Mouse (Mus musculus): ENCODE measurements around the gene Hist1h3h. TPM values are rescaled to one million over a fixed set of nuclear protein-coding genes. Genes with fewer than 3 reads are reported as not detected.
A peak's percentile ranks its signal among the peaks of the same experiment; 100 is the strongest.
"Not testable (repeated sequence)": the region's sequence is repeated elsewhere in the genome, so short reads cannot be mapped to it uniquely, and the experiment has no call there.

Hist1h3h gene
- polyA plus RNA-seq, 1 experiment from 2014 or later: 2.0 TPM

DNA sequence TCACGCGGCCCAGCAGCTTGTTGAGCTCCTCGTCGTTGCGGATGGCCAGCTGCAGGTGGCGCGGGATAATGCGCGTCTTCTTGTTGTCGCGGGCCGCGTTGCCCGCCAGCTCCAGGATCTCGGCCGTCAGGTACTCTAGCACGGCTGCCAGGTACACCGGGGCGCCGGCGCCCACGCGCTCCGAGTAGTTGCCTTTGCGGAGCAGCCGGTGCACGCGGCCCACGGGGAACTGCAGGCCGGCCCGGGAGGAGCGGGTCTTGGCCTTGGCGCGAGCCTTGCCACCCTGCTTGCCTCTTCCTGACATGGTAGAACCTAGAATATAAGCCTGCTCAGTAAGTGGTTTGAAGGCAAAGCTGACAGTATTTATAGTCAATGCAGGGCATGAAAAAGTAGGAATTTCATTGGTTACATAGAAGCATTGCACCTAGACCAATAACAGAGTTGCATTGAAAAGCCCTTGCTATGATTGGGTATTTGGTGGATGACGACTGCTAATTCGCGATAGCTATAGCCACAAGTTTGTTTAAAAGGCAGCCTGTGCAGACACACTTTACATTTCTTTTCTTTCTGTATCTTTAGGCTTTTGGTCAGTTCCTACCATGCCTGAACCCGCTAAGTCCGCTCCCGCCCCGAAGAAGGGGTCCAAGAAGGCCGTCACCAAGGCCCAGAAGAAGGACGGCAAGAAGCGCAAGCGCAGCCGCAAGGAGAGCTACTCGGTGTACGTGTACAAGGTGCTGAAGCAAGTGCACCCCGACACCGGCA lies 36.2 kb downstream of the Hist1h3h start, which contains the start of the genes Hist1h2ak and Hist1h2bn:
Gene Hist1h2ak (minus strand): TSS at position 304 of the 762 bp plus-strand sequence.
Gene Hist1h2bn (plus strand): TSS at position 600 of the 762 bp plus-strand sequence.
- ATAC-seq (ENCODE audit: insufficient number of reproducible peaks, low FRiP score): peak; percentile 94
- under 1% methylated on average over 50 of the region's 50 CpGs for WGBS

DNA sequence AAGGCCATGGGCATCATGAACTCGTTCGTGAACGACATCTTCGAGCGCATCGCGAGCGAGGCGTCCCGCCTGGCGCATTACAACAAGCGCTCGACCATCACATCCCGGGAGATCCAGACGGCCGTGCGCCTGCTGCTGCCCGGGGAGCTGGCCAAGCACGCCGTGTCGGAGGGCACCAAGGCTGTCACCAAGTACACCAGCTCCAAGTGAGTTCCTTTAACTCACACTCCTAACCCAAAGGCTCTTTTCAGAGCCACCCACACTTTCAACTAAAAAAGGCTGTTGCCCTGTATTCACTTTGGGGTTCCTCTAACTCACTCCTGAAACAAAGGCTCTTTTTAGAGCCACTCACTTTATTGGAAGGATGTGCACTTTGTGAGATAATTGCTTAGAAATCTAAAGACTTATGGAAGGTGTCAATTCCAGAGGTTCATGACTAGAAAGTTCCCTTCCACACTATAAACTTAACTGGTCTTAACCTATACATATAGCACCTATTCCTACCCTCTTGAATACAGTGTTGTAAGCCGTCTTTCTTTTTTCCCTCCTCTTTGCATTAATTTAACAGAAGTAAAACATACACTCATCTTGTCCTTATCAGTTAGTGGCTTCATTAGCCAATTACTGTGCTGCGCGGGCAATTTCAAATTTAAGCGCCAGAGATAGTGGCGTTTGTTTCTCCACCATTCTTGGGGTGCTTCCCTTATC lies 37.0 kb downstream of the Hist1h3h start:
- WGBS: under 1% methylated on average over 18 of the region's 26 CpGs
- H3K9me3 ChIP-seq (replicated peaks); H3K27me3 ChIP-seq (replicated peaks); H3K36me3 ChIP-seq: not testable (repeated sequence)
- Histone ChIP-seq H3K9ac (peak overlapping the region; percentile 78), H3K4me3 (peak overlapping the region; percentile 58), H3K27ac (ENCODE audit: poor library complexity, severe bottlenecking) (peak overlapping the region; percentile 96), H3K4me1 (replicated peaks) (peaks cover 11% of the 10 kb centered on the region), H3K4me2 (peak overlapping the region; percentile 86)
- 0 out of 2 replicates have a peak, but pooled peaks have one; percentile 2 for ATAC-seq (ENCODE audit: insufficient number of reproducible peaks, low FRiP score)

More for the DNA sequence above, 36.2 kb downstream of the Hist1h3h start, which contains the start of the genes Hist1h2ak and Hist1h2bn:
- H3K36me3 ChIP-seq; H3K27me3 ChIP-seq (replicated peaks); H3K9me3 ChIP-seq (replicated peaks): not testable (repeated sequence)
- Histone ChIP-seq H3K4me3 (peak within 1 kb of the TSS; percentile 58), H3K9ac (peak within 1 kb of the TSS; percentile 78), H3K4me1 (replicated peaks) (peaks cover 13% of the 10 kb centered on the region), H3K27ac (ENCODE audit: poor library complexity, severe bottlenecking) (peak within 1 kb of the TSS; percentile 96), H3K4me2 (peak within 1 kb of the TSS; percentile 86)

DNA sequence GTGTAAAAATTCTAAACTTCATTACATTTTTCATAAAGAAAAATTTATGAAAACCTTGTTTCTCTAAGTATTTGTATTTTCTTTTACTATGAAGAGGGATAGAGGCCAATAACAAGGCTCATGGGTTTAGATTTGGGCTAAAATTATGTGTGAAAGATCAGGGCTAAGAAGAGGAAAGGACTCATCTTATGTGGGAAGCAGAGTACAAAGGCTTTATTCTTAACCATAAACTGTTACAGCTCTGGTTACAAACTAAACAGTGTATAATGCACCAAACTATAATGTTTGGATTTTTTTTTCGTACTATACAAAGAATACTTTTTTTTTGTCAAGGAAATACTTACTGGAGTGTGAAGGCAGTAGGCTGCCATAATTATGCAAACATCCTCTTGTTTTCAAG lies 38.2 kb downstream of the Hist1h3h start:
- no peak overlapping the region for H3K4me2 ChIP-seq
- H3K4me1 ChIP-seq (replicated peaks): peaks cover 9% of the 10 kb centered on the region
- H3K9me3 ChIP-seq (replicated peaks): no peaks in the 10 kb centered on the region
- H3K27ac ChIP-seq (ENCODE audit: poor library complexity, severe bottlenecking): no peak overlapping the region
- ATAC-seq (ENCODE audit: insufficient number of reproducible peaks, low FRiP score): no peak
- H3K27me3 ChIP-seq (replicated peaks): no peaks in the 10 kb centered on the region
- H3K4me3 ChIP-seq: no peak overlapping the region
- H3K9ac ChIP-seq: no peak overlapping the region
- H3K36me3 ChIP-seq: no peaks in the 10 kb centered on the region
- WGBS: 92% methylated on average over 1 of the region's 1 CpGs

Small RNAs within 50 kb of the gene (microRNA-seq; reads per million reads assigned to microRNA genes)
- not detected for gene Gm44357
- not detected for gene Gm44367
- not detected for gene Gm44454

Other genes starting within 250 kb of the Hist1h3h start
- 2.3 and 2.4 TPM in 2 replicates for gene Nkapl, start 249.2 kb upstream of the Hist1h3h start, polyA plus RNA-seq (2016; fragmentation: Nextera tagmentation; extraction: Ambion mirVana)
- 1.7 and 2.1 TPM in 2 replicates for gene Zkscan4, start 238.8 kb upstream of the Hist1h3h start, polyA plus RNA-seq (2016; fragmentation: Nextera tagmentation; extraction: Ambion mirVana)
- not detected in 2 replicates for gene Gm10065, start 238.2 kb upstream of the Hist1h3h start, polyA plus RNA-seq (2016; fragmentation: Nextera tagmentation; extraction: Ambion mirVana)
- 0.24 and 0.33 TPM in 2 replicates for gene AK157302, start 222.4 kb upstream of the Hist1h3h start, polyA plus RNA-seq (2016; fragmentation: Nextera tagmentation; extraction: Ambion mirVana)
- gene Gm11273, start 216.2 kb upstream of the Hist1h3h start, polyA plus RNA-seq (2016; fragmentation: Nextera tagmentation; extraction: Ambion mirVana): 6.4 and 10.3 TPM in 2 replicates
- gene Zkscan8, start 186.5 kb upstream of the Hist1h3h start, polyA plus RNA-seq (2016; fragmentation: Nextera tagmentation; extraction: Ambion mirVana): 6.6 and 6.8 TPM in 2 replicates
- 0.06 and 0.10 TPM in 2 replicates for gene Olfr1366, start 174.9 kb upstream of the Hist1h3h start, polyA plus RNA-seq (2016; fragmentation: Nextera tagmentation; extraction: Ambion mirVana)
- gene Olfr1535, start 157.8 kb upstream of the Hist1h3h start, polyA plus RNA-seq (2016; fragmentation: Nextera tagmentation; extraction: Ambion mirVana): 0.04 and 0.05 TPM in 2 replicates
- gene Olfr1364, start 135.9 kb upstream of the Hist1h3h start, polyA plus RNA-seq (2016; fragmentation: Nextera tagmentation; extraction: Ambion mirVana): not detected in 2 replicates
- gene Olfr1362, start 103.6 kb upstream of the Hist1h3h start, polyA plus RNA-seq (2016; fragmentation: Nextera tagmentation; extraction: Ambion mirVana): not detected in 2 replicates
- not detected in 2 replicates for gene Olfr11, start 75.1 kb upstream of the Hist1h3h start, polyA plus RNA-seq (2016; fragmentation: Nextera tagmentation; extraction: Ambion mirVana)
- gene Olfr1361, start 54.3 kb upstream of the Hist1h3h start, polyA plus RNA-seq (2016; fragmentation: Nextera tagmentation; extraction: Ambion mirVana): not detected in 2 replicates
- not detected in 2 replicates for gene Olfr1360, start 40.3 kb upstream of the Hist1h3h start, polyA plus RNA-seq (2016; fragmentation: Nextera tagmentation; extraction: Ambion mirVana)
- gene Olfr1359, start 19.5 kb upstream of the Hist1h3h start, polyA plus RNA-seq (2016; fragmentation: Nextera tagmentation; extraction: Ambion mirVana): not detected in 2 replicates
- 0.91 TPM in 1 of 2 replicates, not detected in the other for gene Hist1h2bl, start 1.5 kb upstream of the Hist1h3h start, polyA plus RNA-seq (2016; fragmentation: Nextera tagmentation; extraction: Ambion mirVana)
- gene Hist1h2ai, start 1.2 kb upstream of the Hist1h3h start, polyA plus RNA-seq (2016; fragmentation: Nextera tagmentation; extraction: Ambion mirVana): 5.4 and 6.6 TPM in 2 replicates
- 1.4 and 2.5 TPM in 2 replicates for gene Hist1h2bm, start 4.4 kb downstream of the Hist1h3h start, polyA plus RNA-seq (2016; fragmentation: Nextera tagmentation; extraction: Ambion mirVana)
- 0.31 and 0.68 TPM in 2 replicates for gene Hist1h4j, start 17.4 kb downstream of the Hist1h3h start, polyA plus RNA-seq (2016; fragmentation: Nextera tagmentation; extraction: Ambion mirVana)
- gene Hist1h4k, start 32.8 kb downstream of the Hist1h3h start, polyA plus RNA-seq (2016; fragmentation: Nextera tagmentation; extraction: Ambion mirVana): 0.80 TPM in 1 of 2 replicates, not detected in the other
- gene Hist1h2ak, start 36.2 kb downstream of the Hist1h3h start, polyA plus RNA-seq (2016; fragmentation: Nextera tagmentation; extraction: Ambion mirVana): 7.0 and 11.4 TPM in 2 replicates
- 1.1 and 2.1 TPM in 2 replicates for gene Hist1h2bn, start 36.5 kb downstream of the Hist1h3h start, polyA plus RNA-seq (2016; fragmentation: Nextera tagmentation; extraction: Ambion mirVana)
- gene Hist1h1b, start 63.0 kb downstream of the Hist1h3h start, polyA plus RNA-seq (2016; fragmentation: Nextera tagmentation; extraction: Ambion mirVana): 12.4 and 12.5 TPM in 2 replicates
- gene Hist1h3i, start 65.7 kb downstream of the Hist1h3h start, polyA plus RNA-seq (2016; fragmentation: Nextera tagmentation; extraction: Ambion mirVana): 54.7 and 68.0 TPM in 2 replicates
- gene Hist1h2an, start 69.6 kb downstream of the Hist1h3h start, polyA plus RNA-seq (2016; fragmentation: Nextera tagmentation; extraction: Ambion mirVana): 1.3 and 6.2 TPM in 2 replicates
- gene Hist1h2bp, start 69.8 kb downstream of the Hist1h3h start, polyA plus RNA-seq (2016; fragmentation: Nextera tagmentation; extraction: Ambion mirVana): 1.3 and 1.4 TPM in 2 replicates
- 8.4 and 12.7 TPM in 2 replicates for gene Hist1h2bq, start 92.5 kb downstream of the Hist1h3h start, polyA plus RNA-seq (2016; fragmentation: Nextera tagmentation; extraction: Ambion mirVana)
- 2.6 TPM in 1 of 2 replicates, not detected in the other for gene Hist1h2ao, start 92.8 kb downstream of the Hist1h3h start, polyA plus RNA-seq (2016; fragmentation: Nextera tagmentation; extraction: Ambion mirVana)
- gene Hist1h4m, start 94.1 kb downstream of the Hist1h3h start, polyA plus RNA-seq (2016; fragmentation: Nextera tagmentation; extraction: Ambion mirVana): not detected in 2 replicates
- gene Hist1h4n, start 114.5 kb downstream of the Hist1h3h start, polyA plus RNA-seq (2016; fragmentation: Nextera tagmentation; extraction: Ambion mirVana): 8.4 and 15.5 TPM in 2 replicates
- gene Hist1h2ap, start 115.8 kb downstream of the Hist1h3h start, polyA plus RNA-seq (2016; fragmentation: Nextera tagmentation; extraction: Ambion mirVana): 2,122 and 2,141 TPM in 2 replicates
- gene Hist1h2br, start 116.1 kb downstream of the Hist1h3h start, polyA plus RNA-seq (2016; fragmentation: Nextera tagmentation; extraction: Ambion mirVana): 8.1 and 12.8 TPM in 2 replicates
- 7.5 and 8.3 TPM in 2 replicates for gene Zfp184, start 227.4 kb downstream of the Hist1h3h start, polyA plus RNA-seq (2016; fragmentation: Nextera tagmentation; extraction: Ambion mirVana)